Mouse (Mus musculus) CH12.LX (cell line): ENCODE data around the gene Slc22a14. TPM values are rescaled to one million over a fixed set of nuclear protein-coding genes. Genes with fewer than 3 reads are reported as not detected.

Source experiments
- DNase-seq: peaks from one replicate; pipeline ENCODE4 v3.0.0-alpha.2; 2013; ENCODE audit errors: extremely low read depth
- H3K27ac ChIP-seq: 2 replicates; pipeline ENCODE4 v1.5.1; 2012; ENCODE audit warnings: low read depth, mild to moderate bottlenecking, control low read depth, moderate library complexity; ENCODE audit not compliant: insufficient read depth
- H3K27me3 ChIP-seq: replicated peaks from 2 replicates; pipeline ENCODE3; 2012; ENCODE audit warnings: inconsistent platforms
- H3K36me3 ChIP-seq, 2 experiments: replicated peaks in 1 of 2; 2 replicates each; pipeline versions ENCODE3 to v1.6.1; 2012; ENCODE audit warnings: inconsistent platforms in 1 of 2, low read length in 1 of 2, mild to moderate bottlenecking in 1 of 2, mixed read lengths in 1 of 2, moderate library complexity in 1 of 2; ENCODE audit not compliant: control insufficient read depth in 1 of 2, insufficient read depth in 1 of 2
- H3K4me1 ChIP-seq, 2 experiments: 2 replicates each; pipeline ENCODE4 v1.6.1; 2012; ENCODE audit warnings: inconsistent platforms in 1 of 2, moderate library complexity in 1 of 2; ENCODE audit not compliant: insufficient read depth in 2 of 2, control insufficient read depth in 1 of 2
- H3K4me2 ChIP-seq: 2 replicates; pipeline ENCODE4 v1.6.1; 2012; ENCODE audit warnings: low read depth, mild to moderate bottlenecking, control low read depth; ENCODE audit not compliant: poor library complexity, insufficient read depth, severe bottlenecking
- H3K4me3 ChIP-seq, 3 experiments: fragments of 150-350 bp in 1 of 3; sonication (generic) in 1 of 3; replicated peaks in 1 of 3; 2 replicates each; pipeline versions ENCODE3 to v1.5.1; 2011 to 2012; ENCODE audit warnings: low read depth in 2 of 3, low read length in 2 of 3, mild to moderate bottlenecking in 2 of 3, moderate library complexity in 2 of 3, control low read depth in 1 of 3, improper control_type of control experiment in 1 of 3, inconsistent platforms in 1 of 3, mixed read lengths in 1 of 3; ENCODE audit not compliant: poor library complexity in 1 of 3
- H3K79me2 ChIP-seq: replicated peaks from 2 replicates; pipeline ENCODE4 v1.6.1; 2012; ENCODE audit warnings: mild to moderate bottlenecking, moderate library complexity; ENCODE audit not compliant: control insufficient read depth, poor library complexity, insufficient read depth, severe bottlenecking; ENCODE audit errors: extremely low read depth
- H3K9ac ChIP-seq: 2 replicates; pipeline ENCODE4 v1.6.1; 2012; ENCODE audit warnings: low read depth, mild to moderate bottlenecking, control low read depth, moderate library complexity; ENCODE audit not compliant: insufficient read depth
- H3K9me3 ChIP-seq: replicated peaks from 2 replicates; pipeline ENCODE3; 2012; ENCODE audit warnings: low read length, inconsistent platforms, mixed read lengths
- BHLHE40 ChIP-seq: IDR thresholded peaks from 2 replicates; pipeline ENCODE4 v1.6.1; 2011; ENCODE audit warnings: mild to moderate bottlenecking, low read depth, low read length, improper control_type of control experiment
- CHD2 ChIP-seq: IDR thresholded peaks from 2 replicates; pipeline ENCODE4 v1.6.1; 2011; ENCODE audit warnings: low read length, improper control_type of control experiment
- CTCF ChIP-seq, 2 experiments: IDR thresholded peaks in 1 of 2; conservative IDR thresholded peaks in 1 of 2; 2 replicates each; pipeline ENCODE4 v1.5.1; 2011 to 2012; ENCODE audit warnings: low read depth in 2 of 2, low read length in 2 of 2, improper control_type of control experiment in 1 of 2, inconsistent platforms in 1 of 2, mild to moderate bottlenecking in 1 of 2, moderate library complexity in 1 of 2
- E2F4 ChIP-seq: IDR thresholded peaks from 2 replicates; pipeline ENCODE4 v1.6.1; 2011; ENCODE audit warnings: low read depth, low read length, improper control_type of control experiment; ENCODE audit not compliant: insufficient replicate concordance
- EP300 ChIP-seq: IDR thresholded peaks from 2 replicates; pipeline ENCODE4 v1.6.1; 2011; ENCODE audit warnings: low read length, improper control_type of control experiment
- JUND ChIP-seq: conservative IDR thresholded peaks from 2 replicates; pipeline ENCODE4 v1.6.1; 2011; ENCODE audit warnings: low read depth, low read length, improper control_type of control experiment
- KAT2A ChIP-seq: IDR thresholded peaks from 2 replicates; pipeline ENCODE4 v1.6.1; 2012; ENCODE audit warnings: low read length, improper control_type of control experiment, inconsistent platforms; ENCODE audit not compliant: insufficient replicate concordance
- MYC ChIP-seq: IDR thresholded peaks from 2 replicates; pipeline ENCODE4 v1.6.1; 2011; ENCODE audit warnings: low read depth, mild to moderate bottlenecking, improper control_type of control experiment, low read length
- NRF1 ChIP-seq: IDR thresholded peaks from 2 replicates; pipeline ENCODE4 v1.6.1; 2014; ENCODE audit warnings: low read depth, mild to moderate bottlenecking, inconsistent platforms, low read length, improper control_type of control experiment, moderate library complexity
- POLR2A ChIP-seq: IDR thresholded peaks from 2 replicates; pipeline ENCODE4 v1.6.1; 2011; ENCODE audit warnings: low read depth, mild to moderate bottlenecking, improper control_type of control experiment, low read length
- POLR2AphosphoS2 ChIP-seq: IDR thresholded peaks from 2 replicates; pipeline ENCODE4 v1.6.1; 2011; ENCODE audit warnings: low read depth, low read length, improper control_type of control experiment
- RAD21 ChIP-seq: IDR thresholded peaks from 2 replicates; pipeline ENCODE4 v1.6.1; 2011; ENCODE audit warnings: low read depth, mild to moderate bottlenecking, low read length, improper control_type of control experiment, moderate library complexity
- SIN3A ChIP-seq: IDR thresholded peaks from 2 replicates; pipeline ENCODE4 v1.6.1; 2012; ENCODE audit warnings: low read length, improper control_type of control experiment, inconsistent platforms
- SMC3 ChIP-seq: IDR thresholded peaks from 2 replicates; pipeline ENCODE4 v1.6.1; 2011; ENCODE audit warnings: low read depth, low read length, improper control_type of control experiment
- TCF12 ChIP-seq: IDR thresholded peaks from 2 replicates; pipeline ENCODE4 v1.6.1; 2014; ENCODE audit warnings: low read depth, mild to moderate bottlenecking, inconsistent platforms, low read length, improper control_type of control experiment
- UBTF ChIP-seq: IDR thresholded peaks from 2 replicates; pipeline ENCODE4 v1.6.1; 2012; ENCODE audit warnings: low read depth, mild to moderate bottlenecking, inconsistent platforms, low read length, improper control_type of control experiment, moderate library complexity
- USF2 ChIP-seq: conservative IDR thresholded peaks from 2 replicates; pipeline ENCODE4 v1.6.1; 2011; ENCODE audit warnings: low read depth, low read length, improper control_type of control experiment
- ZMIZ1 ChIP-seq: IDR thresholded peaks from 2 replicates; pipeline ENCODE4 v1.6.1; 2012; ENCODE audit warnings: low read depth, mild to moderate bottlenecking, inconsistent platforms, low read length, improper control_type of control experiment
- ZNF384 ChIP-seq: IDR thresholded peaks from 2 replicates; pipeline ENCODE4 v1.6.1; 2012; ENCODE audit warnings: low read depth, low read length, improper control_type of control experiment, inconsistent platforms
- dilution Hi-C: fragments of 300-500 bp; cut with MboI; formaldehyde crosslinking; loops from 2 replicates; pipeline ENCODE4 v1.14.3; 2020; ENCODE audit warnings: low sequenced_read_pairs; ENCODE audit not compliant: extremely low pct_unique_long_range_greater_than_20kb, extremely low pct_ligation_motif_present
- in situ Hi-C: fragments of 300-500 bp; cut with MboI; formaldehyde crosslinking; loops from 3 replicates; pipeline ENCODE4 v1.14.3; 2019; ENCODE audit warnings: low sequenced_read_pairs, low pct_ligation_motif_present, low pct_unique_long_range_greater_than_20kb, mixed read lengths
- polyA plus RNA-seq: library from polyadenylated mRNA; unstranded; fragments of >175 nt; gene quantifications from 2 replicates; pipeline ENCODE4 v1.2.1, GENCODE M21; 2012; ENCODE audit warnings: low read depth; ENCODE audit not compliant: insufficient read length
- total RNA-seq, 2 experiments: library from RNA; depleted of rRNA; stranded (reverse); fragments of 300-350 nt in 1 of 2; fragments of >200 nt in 1 of 2; gene quantifications; 2 replicates each; pipeline ENCODE4 v1.2.3; 2012 to 2014

Gene Slc22a14
- total and polyA plus RNA-seq, 3 experiments = not detected

DNA sequence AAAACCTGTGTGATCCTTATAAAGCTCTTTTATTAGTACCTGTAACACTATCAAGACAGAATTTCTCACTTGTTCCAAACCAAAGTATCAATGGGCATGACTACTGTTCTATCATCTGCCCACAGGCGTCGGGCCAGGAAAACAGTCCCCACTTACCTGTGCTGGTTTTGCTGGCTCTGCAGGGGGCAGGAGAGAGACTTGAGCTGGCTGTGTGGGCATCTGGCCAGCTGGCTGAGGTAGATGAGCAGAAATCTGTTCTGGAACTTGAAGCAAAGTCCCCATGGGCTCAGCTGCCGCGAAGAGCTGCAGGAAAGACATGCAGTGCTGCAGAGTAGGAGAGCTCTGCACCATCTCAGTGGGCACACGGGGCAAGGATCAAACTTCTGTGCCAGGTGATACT is 118.5 kb downstream of the Slc22a14 start:
- dilution Hi-C loops = no loop called here
- DNase-seq = peak; percentile 34

DNA sequence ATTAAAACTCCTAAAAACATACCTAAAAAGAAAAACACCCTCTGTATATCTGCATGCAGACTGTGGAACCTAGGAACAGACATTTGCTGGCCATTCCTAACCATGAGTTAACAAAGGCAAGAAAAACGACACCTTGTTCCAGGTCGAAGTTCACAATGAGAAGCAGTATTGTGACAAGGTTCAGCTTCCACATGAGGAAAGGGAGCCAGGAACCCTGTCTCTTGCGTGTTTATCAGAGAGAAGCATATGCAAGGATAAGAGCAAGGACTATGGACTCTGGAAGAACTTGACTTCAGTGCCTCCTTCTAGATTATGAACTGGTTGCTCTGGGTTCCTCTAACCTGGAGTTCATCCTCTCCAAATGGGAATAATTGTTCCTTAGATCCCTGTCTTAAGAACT is 121.4 kb downstream of the Slc22a14 start:
- dilution Hi-C loops = no loop called here

More for the DNA sequence above, 118.5 kb downstream of the Slc22a14 start:
- Histone ChIP-seq H3K79me2 (no peaks in the 10 kb centered on the region), H3K4me1 (peaks cover 8 to 30% of the 10 kb centered on the region in 2 experiments), H3K27ac (no peak overlapping the region), H3K9ac (no peak overlapping the region), H3K36me3 (peaks cover 25 to 76% of the 10 kb centered on the region in 2 experiments), H3K4me3 (no peak overlapping the region), H3K9me3 (no peaks in the 10 kb centered on the region), H3K4me2 (no peak overlapping the region), H3K27me3 (no peaks in the 10 kb centered on the region)
- TF ChIP-seq CTCF (conservative IDR thresholded peaks at IDR 0.05 in 1 of 2, IDR thresholded peaks at IDR 0.05 in 1 of 2; ENCODE audit: low read depth in 2 of 2, low read length in 2 of 2) (peak in 1 of 2 experiments; percentile 55; a peak in 2 of 4 replicates), SMC3 (peak; percentile 54; the same call in 1 of the 2 replicates), ZMIZ1 (no peak), KAT2A (no peak), RAD21 (peak; percentile 32)
- in situ Hi-C loops = no loop called here

DNA sequence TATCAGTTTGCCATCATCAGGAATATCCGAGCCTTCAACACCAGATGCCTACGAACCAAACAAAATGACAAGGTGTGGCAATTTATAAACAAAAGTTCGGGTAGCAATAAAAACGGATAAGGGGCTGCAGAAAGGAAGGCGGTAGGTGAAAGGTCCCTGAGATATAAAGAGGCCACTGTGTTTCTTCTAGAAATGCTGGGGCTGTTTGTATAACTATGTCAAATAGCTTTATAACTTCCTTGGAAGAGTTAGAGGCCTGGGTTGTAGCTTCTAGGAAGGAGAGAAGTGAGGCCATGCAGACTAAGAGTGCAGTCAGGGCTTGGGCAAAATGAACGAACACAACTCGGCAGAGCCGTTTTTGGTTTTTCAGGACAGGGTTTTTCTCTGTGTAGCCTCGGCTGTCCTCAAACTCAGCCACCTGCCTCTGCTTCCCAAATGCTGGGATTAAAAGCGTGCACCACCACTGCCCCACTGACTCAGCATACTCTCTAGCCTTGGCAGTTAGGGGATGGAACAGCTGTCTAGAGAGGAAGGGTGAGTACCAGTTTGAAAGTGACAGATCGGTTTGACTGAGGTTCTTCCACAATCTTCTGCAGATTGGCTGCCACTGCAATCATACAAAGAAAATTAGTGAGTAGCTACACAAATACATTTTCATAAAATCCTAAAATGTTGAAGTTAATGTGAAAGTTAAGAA is 124.0 kb downstream of the Slc22a14 start:
- H3K9me3 ChIP-seq = no peaks in the 10 kb centered on the region
- no peak overlapping the region for H3K27ac ChIP-seq
- H3K79me2 ChIP-seq = no peaks in the 10 kb centered on the region
- H3K4me3 ChIP-seq = no peak overlapping the region
- H3K4me1 ChIP-seq = peaks cover 0 to under 1% of the 10 kb centered on the region in 2 experiments; a peak in 2 of 4 replicates
- H3K9ac ChIP-seq = no peak overlapping the region
- TF ChIP-seq CTCF (conservative IDR thresholded peaks at IDR 0.05 in 1 of 2, IDR thresholded peaks at IDR 0.05 in 1 of 2; ENCODE audit: low read depth in 2 of 2, low read length in 2 of 2) (no peak), ZNF384 (no peak), NRF1 (no peak), USF2 (no peak), BHLHE40 (no peak), POLR2AphosphoS2 (no peak), POLR2A (no peak), TCF12 (no peak), UBTF (no peak), EP300 (no peak), CHD2 (no peak)
- in situ Hi-C loops (no loop called here), dilution Hi-C loops (no loop called here)
- DNase-seq = no peak
- H3K36me3 ChIP-seq = peaks cover 37 to 74% of the 10 kb centered on the region in 2 experiments
- H3K4me2 ChIP-seq = no peak overlapping the region
- no peaks in the 10 kb centered on the region for H3K27me3 ChIP-seq

More for the DNA sequence above, 121.4 kb downstream of the Slc22a14 start:
- H3K27ac ChIP-seq = no peak overlapping the region
- H3K79me2 ChIP-seq = no peaks in the 10 kb centered on the region
- H3K36me3 ChIP-seq = peaks cover 35 to 76% of the 10 kb centered on the region in 2 experiments
- no peaks in the 10 kb centered on the region for H3K27me3 ChIP-seq
- no peaks in the 10 kb centered on the region for H3K9me3 ChIP-seq
- H3K4me2 ChIP-seq = no peak overlapping the region
- no peak overlapping the region for H3K9ac ChIP-seq
- DNase-seq = no peak
- TF ChIP-seq BHLHE40 (no peak), MYC (no peak), CTCF (conservative IDR thresholded peaks at IDR 0.05 in 1 of 2, IDR thresholded peaks at IDR 0.05 in 1 of 2; ENCODE audit: low read depth in 2 of 2, low read length in 2 of 2) (no peak), E2F4 (no peak), RAD21 (no peak), JUND (no peak), NRF1 (no peak), SIN3A (no peak)
- peaks cover 8 to 25% of the 10 kb centered on the region in 2 experiments for H3K4me1 ChIP-seq
- in situ Hi-C loops = no loop called here
- no peak overlapping the region for H3K4me3 ChIP-seq
